Mouse (Mus musculus): ENCODE measurements around the gene Ikzf1.

GRCm38 (mm10) chr11:11644303-11644702 is 40.5 kb upstream of the Ikzf1 start:
- TF ChIP-seq TAL1 (conservative IDR thresholded peaks at IDR 0.05; ENCODE audit: low read depth, low read length), result no peak
- no peak for TF ChIP-seq GATA1 (IDR thresholded peaks at IDR 0.05; ENCODE audit: borderline replicate concordance, low read length)
- TF ChIP-seq CTCF (IDR thresholded peaks at IDR 0.05; ENCODE audit: low read depth, low read length), result no peak
- TF ChIP-seq GATA2 (IDR thresholded peaks at IDR 0.05; ENCODE audit: borderline replicate concordance, low read depth, low read length), result no peak
- TF ChIP-seq POLR2AphosphoS5 (IDR thresholded peaks at IDR 0.05; ENCODE audit: insufficient replicate concordance, low read depth, low read length), result no peak
